Mouse (Mus musculus) lung, adult 2 months (tissue): ENCODE measurements around the gene Cfap46.

Source experiments
- CTCF ChIP-seq: fragments of 200-500 bp; IDR thresholded peaks from 2 replicates; pipeline ENCODE4 v1.5.1; 2011; ENCODE audit warnings: mild to moderate bottlenecking, low read length, control low read depth; ENCODE audit not compliant: insufficient read depth
- POLR2A ChIP-seq: fragments of 200-500 bp; IDR thresholded peaks from 2 replicates; pipeline ENCODE4 v1.6.1; 2011; ENCODE audit warnings: low read depth, mild to moderate bottlenecking, control low read depth, low read length, borderline replicate concordance; ENCODE audit errors: extremely low read depth

DNA sequence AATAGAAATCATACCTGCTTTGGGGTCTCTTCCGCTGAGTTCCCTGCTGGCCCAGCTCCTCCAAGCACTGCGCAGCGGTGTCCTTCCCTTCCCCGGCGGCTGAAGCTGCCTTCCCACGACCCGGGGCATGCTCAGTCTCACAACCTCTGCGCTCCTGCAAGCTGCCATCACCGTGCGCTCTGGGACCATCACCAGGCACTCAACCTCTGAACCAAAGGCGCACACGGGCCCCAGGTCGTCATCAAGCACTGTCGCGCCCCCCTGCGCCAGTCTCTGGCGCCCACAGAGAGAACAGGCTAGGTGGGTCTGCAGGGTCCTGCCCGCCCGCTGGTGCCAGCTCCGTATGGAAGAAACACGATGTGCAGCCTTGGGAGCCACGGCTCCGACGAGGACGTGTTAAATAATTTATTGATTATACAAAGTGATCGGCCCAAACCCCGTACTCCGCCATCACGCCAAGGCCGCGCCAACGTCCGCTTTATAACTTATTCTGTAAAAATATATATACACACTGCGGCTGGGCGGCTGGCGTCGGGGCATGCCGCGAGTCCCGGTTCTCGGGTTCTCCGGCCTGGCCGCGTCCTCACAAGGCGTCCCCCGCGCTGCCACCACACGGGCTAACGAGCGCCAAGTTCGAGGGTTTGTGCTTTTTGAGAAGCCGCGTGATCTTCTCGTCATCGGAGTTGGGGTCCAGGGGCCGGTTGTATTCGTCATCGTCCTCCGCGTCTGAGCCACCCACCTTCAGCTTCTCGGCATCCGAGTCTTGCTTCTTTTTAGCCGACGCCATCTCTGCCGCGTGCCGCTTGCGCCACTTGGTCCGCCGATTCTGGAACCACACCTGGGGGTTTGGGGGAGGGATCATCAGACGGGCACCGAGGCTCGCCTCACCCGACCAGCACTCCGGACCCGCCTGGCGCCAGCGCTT lies 102.5 kb downstream of the Cfap46 start:
- TF ChIP-seq CTCF = no peak
- no peak for TF ChIP-seq POLR2A
